Mouse (Mus musculus) brain, embryonic 14.5 days (tissue): ENCODE results near the gene Smc1b.

Experiments used
- CTCF ChIP-seq: fragments of 200-500 bp; IDR thresholded peaks from 2 replicates; pipeline ENCODE4 v1.5.1; 2012; ENCODE audit warnings: inconsistent platforms, mild to moderate bottlenecking, moderate library complexity, borderline replicate concordance; ENCODE audit not compliant: insufficient read depth, insufficient read length; ENCODE audit errors: extremely low read depth
- POLR2A ChIP-seq: fragments of 200-500 bp; IDR thresholded peaks from 2 replicates; pipeline ENCODE4 v1.6.1; 2012; ENCODE audit warnings: mild to moderate bottlenecking, inconsistent platforms, borderline replicate concordance; ENCODE audit not compliant: poor library complexity, insufficient read depth, insufficient read length, severe bottlenecking; ENCODE audit errors: extremely low read depth

DNA sequence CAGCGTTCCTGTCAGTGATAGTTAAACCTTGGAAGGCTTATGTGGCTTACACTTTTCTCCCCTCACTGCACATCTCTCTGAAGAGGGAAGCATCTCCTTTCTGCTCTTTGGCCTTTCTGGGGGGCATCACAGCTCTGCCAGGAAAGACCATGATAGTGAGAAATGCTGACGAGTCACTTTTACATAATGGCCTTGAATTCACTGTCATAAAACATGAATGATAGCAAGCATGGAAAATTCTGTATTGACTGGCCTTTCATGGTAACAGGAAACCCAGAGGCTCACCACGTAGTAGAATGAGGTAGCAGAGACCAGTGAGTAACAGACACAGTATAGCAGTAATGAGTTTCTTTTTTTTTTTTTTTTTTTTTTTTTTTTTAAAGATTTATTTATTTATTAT lies 77.7 kb downstream of the Smc1b start:
- no peak for TF ChIP-seq CTCF
- no peak for TF ChIP-seq POLR2A
